Mouse (Mus musculus): ENCODE results near the gene Hspb6.

DNA sequence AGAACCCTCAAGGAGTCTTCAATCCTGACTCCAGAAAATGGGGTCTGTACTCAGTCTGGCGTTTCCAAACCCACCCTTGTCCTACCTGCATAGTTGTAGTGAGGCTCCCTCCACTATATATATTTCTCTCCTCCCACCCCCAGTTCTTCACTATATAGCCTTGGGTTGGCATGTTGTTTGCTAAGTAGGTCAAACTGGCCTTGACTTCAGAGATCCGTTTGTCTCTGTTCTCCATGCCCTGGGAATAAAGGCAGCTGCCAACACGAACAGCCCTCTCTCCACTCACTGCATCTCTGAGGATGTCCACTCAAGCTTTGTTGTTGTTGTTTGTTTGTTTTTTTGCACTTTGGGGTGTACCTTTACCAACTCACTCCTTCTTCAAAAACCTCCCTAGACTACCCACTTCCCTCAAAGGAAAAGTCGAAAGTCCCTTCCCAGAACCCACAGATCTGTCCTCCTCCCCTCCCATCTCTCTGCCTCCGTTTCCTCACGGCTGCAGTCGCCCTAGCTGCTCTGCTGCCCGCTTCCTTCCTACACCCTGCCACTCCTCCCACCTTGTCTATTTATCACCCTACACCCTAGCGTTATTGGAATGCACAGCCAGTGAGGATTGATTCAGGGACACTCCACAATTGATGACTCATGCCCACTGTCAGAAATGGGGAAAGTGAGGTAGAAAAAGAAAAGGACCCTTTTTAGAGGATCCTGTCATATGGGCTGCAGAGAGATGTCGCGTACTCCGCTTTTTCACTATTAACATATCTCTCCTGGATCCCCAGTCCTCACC is 6.9 kb downstream of the Hspb6 start:
- TF ChIP-seq CTCF (IDR thresholded peaks at IDR 0.05; ENCODE audit: low read depth, low read length) (no peak), TAL1 (conservative IDR thresholded peaks at IDR 0.05; ENCODE audit: low read depth, low read length) (no peak)

Data from G1E (cell line).